Mouse (Mus musculus) cortical plate, adult 2 months (tissue): Measurements from ENCODE around the gene Rab19.

Experiments used
- CTCF ChIP-seq: fragments of 200-500 bp; IDR thresholded peaks from 2 replicates; pipeline ENCODE4 v1.5.1; 2011; ENCODE audit warnings: mild to moderate bottlenecking, control low read depth, low read length; ENCODE audit not compliant: insufficient read depth; ENCODE audit errors: extremely low read depth
- POLR2A ChIP-seq: fragments of 200-500 bp; IDR thresholded peaks from 2 replicates; pipeline ENCODE4 v1.6.1; 2011; ENCODE audit warnings: mild to moderate bottlenecking, low read length, control low read depth; ENCODE audit not compliant: insufficient read depth; ENCODE audit errors: extremely low read depth

GRCm38 (mm10) chr6:39425181-39425580 is 44.2 kb downstream of the Rab19 start:
- no peak for TF ChIP-seq CTCF
- no peak for TF ChIP-seq POLR2A
